Mouse (Mus musculus): ENCODE results near the gene Astl. TPM values are rescaled to one million over a fixed set of nuclear protein-coding genes. Genes with fewer than 3 reads are reported as not detected.

Gene Astl
- polyA plus RNA-seq (2012; ENCODE audit: low replicate concordance), result 0.08 TPM in 1 of 2 replicates, not detected in the other

DNA sequence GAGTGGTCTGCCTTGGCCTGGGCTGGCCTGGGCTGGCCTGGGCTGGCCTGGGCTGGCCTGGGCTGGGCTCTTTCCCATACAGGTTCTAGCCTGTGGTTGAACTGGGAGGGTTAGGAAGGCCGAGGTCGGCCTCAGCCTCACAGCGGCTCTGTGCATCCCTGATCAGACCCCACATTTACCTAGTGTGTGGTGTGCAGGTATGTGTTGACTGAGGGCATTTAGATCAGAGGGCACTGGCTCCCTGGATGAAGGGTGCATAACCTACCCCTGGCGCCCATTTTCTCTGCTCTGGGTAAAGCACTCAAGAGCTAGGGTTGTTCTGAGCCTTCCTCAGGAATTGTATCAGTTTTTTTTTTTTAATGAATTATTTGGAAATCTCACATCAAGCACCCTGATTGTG, at the start of gene Astl:
Gene Astl, plus strand, starts transcription at position 224 of the 400 bp plus-strand sequence.

DNA sequence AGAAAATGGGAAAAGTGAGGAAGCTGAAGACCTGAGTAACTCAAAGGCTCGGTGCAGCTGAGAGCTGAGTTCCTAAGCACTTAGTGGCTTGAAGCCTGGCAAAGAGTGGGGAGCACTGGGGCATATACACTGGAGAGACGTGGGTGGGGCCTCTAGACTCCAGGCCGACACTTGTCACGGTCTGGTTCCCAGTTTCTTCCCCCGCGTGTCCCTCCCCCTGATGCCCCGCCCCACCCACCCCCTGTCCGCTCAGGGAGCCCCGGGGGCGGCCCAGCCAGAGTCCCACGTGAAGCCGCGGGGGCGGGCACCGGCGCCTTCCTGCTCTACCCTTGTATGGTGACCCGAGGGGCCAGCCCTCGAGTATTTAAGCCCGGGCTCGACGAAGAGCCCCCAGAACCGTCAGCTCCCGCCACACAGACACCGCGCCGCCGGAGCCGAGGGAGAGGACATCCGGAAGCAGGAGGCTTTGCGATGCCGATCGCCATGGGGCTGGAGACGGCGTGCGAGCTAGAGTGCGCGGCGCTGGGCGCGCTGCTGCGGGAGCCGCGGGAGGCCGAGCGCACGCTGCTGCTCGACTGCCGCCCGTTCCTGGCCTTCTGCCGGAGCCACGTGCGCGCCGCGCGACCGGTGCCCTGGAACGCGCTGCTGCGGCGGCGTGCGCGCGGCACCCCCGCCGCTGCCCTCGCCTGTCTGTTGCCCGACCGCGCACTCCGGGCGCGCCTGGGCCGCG, 2.5 kb upstream of the Astl start, which contains the start of gene Dusp2:
Gene Dusp2, plus strand, starts transcription at position 393 of the 730 bp plus-strand sequence.

DNA sequence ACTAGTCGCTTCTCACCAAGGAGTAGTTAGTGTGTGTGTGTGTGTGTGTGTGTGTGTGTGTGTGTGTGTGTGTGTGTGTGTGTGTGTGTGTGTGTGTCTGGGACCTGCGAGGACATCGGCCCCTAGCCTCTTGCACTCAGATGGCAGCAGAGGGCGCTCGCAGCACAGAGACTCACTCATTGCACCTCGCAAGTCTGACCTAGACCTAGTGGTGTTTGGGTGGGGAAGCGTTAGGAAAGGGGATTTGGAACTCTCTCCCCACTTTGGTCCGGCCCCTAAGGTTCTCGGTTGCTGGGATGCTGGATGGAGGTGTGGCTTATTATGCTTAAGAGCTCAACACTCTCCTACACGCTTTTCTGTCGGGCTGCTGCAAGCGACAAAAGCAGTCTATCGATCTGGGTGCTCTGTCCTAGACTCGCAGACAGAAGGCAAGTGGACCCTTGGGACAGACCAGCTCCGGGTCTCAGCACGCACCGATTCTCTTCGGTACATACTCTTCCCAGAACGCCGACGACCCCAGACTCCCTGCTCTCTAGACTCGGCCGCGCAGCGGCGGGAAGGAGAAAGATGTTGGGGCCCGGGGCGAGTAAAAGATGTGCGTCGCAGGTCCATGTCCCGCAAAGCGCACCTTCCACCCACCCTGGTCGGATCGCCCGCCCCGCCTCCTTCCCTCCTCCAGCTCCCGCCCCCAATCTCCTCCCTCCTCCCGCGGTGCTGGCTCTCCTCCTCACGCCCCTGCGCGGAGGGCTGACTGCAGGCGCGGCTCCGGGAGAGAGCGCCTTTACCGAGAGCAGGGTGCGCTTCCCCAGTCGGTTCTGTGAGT, 24.2 kb downstream of the Astl start, which contains the start of gene Adra2b:
Gene Adra2b, plus strand, starts transcription at position 750 of the 823 bp plus-strand sequence.

Other genes starting within 250 kb of the Astl start
- 1.3 and 4.4 TPM in 2 replicates for gene Ncaph, start 204.7 kb upstream of the Astl start, polyA plus RNA-seq (2012; ENCODE audit: low replicate concordance)
- 9.2 and 9.6 TPM in 2 replicates for gene Itpripl1, start 195.2 kb upstream of the Astl start, polyA plus RNA-seq (2012; ENCODE audit: low replicate concordance)
- 0.12 and 0.14 TPM in 2 replicates for gene 1810024B03Rik, start 130.4 kb upstream of the Astl start, polyA plus RNA-seq (2012; ENCODE audit: low replicate concordance)
- 5.2 and 13.8 TPM in 2 replicates for gene Snrnp200, start 130.3 kb upstream of the Astl start, polyA plus RNA-seq (2012; ENCODE audit: low replicate concordance)
- 12.0 and 15.9 TPM in 2 replicates for gene Ciao1, start 90.8 kb upstream of the Astl start, polyA plus RNA-seq (2012; ENCODE audit: low replicate concordance)
- gene Tmem127, start 90.7 kb upstream of the Astl start, polyA plus RNA-seq (2012; ENCODE audit: low replicate concordance), result 97.7 and 118 TPM in 2 replicates
- 23.3 and 33.0 TPM in 2 replicates for gene Stard7, start 68.4 kb upstream of the Astl start, polyA plus RNA-seq (2012; ENCODE audit: low replicate concordance)
- gene Dusp2, start 2.5 kb upstream of the Astl start, polyA plus RNA-seq (2012; ENCODE audit: low replicate concordance), result 70.8 and 85.4 TPM in 2 replicates
- not detected in 2 replicates for gene Adra2b, start 24.6 kb downstream of the Astl start, polyA plus RNA-seq (2012; ENCODE audit: low replicate concordance)
- gene Gpat2, start 86.6 kb downstream of the Astl start, polyA plus RNA-seq (2012; ENCODE audit: low replicate concordance), result 0.13 and 0.86 TPM in 2 replicates
- 19.0 and 33.9 TPM in 2 replicates for gene Fahd2a, start 105.9 kb downstream of the Astl start, polyA plus RNA-seq (2012; ENCODE audit: low replicate concordance)
- 1.2 and 1.7 TPM in 2 replicates for gene Kcnip3, start 183.5 kb downstream of the Astl start, polyA plus RNA-seq (2012; ENCODE audit: low replicate concordance)
- not detected in 2 replicates for gene Prom2, start 202.8 kb downstream of the Astl start, polyA plus RNA-seq (2012; ENCODE audit: low replicate concordance)
- gene Zfp661, start 248.5 kb downstream of the Astl start, polyA plus RNA-seq (2012; ENCODE audit: low replicate concordance), result 0.35 and 0.43 TPM in 2 replicates
- gene Mrps5, start 248.6 kb downstream of the Astl start, polyA plus RNA-seq (2012; ENCODE audit: low replicate concordance), result 58.9 and 78.2 TPM in 2 replicates

Measured in hematopoietic multipotent progenitor cell, adult 10-12 weeks (in vitro differentiated cells).